Mouse (Mus musculus) testis, adult 2 months (tissue): ENCODE results near the gene Ppy. TPM values are rescaled to one million over a fixed set of nuclear protein-coding genes. Genes with fewer than 3 reads are reported as not detected.

Experiments
- H3K27ac ChIP-seq: fragments of 200-500 bp; 2 replicates; pipeline ENCODE4 v1.5.1; 2012; ENCODE audit warnings: low read depth, low read length; ENCODE audit not compliant: control insufficient read depth, insufficient read depth
- H3K27me3 ChIP-seq: fragments of 200-500 bp; 2 replicates; pipeline ENCODE4 v1.6.1; 2012; ENCODE audit warnings: mild to moderate bottlenecking, low read length, moderate library complexity; ENCODE audit not compliant: control insufficient read depth, insufficient read depth
- H3K36me3 ChIP-seq: fragments of 200-500 bp; 2 replicates; pipeline ENCODE4 v1.6.1; 2012; ENCODE audit warnings: mild to moderate bottlenecking, low read length; ENCODE audit not compliant: control insufficient read depth, insufficient read depth
- H3K4me1 ChIP-seq: fragments of 200-500 bp; 2 replicates; pipeline ENCODE4 v1.6.1; 2012; ENCODE audit warnings: low read length; ENCODE audit not compliant: control insufficient read depth, insufficient read depth
- H3K4me3 ChIP-seq: fragments of 200-500 bp; 2 replicates; pipeline ENCODE4 v1.5.1; 2012; ENCODE audit warnings: low read depth, mild to moderate bottlenecking, low read length, moderate library complexity, mixed read lengths; ENCODE audit not compliant: control insufficient read depth
- CTCF ChIP-seq: fragments of 200-500 bp; IDR thresholded peaks from 2 replicates; pipeline ENCODE4 v1.5.1; 2012; ENCODE audit warnings: low read depth, mild to moderate bottlenecking, inconsistent platforms, low read length, moderate library complexity; ENCODE audit not compliant: control insufficient read depth, insufficient read depth, insufficient replicate concordance
- POLR2A ChIP-seq: fragments of 200-500 bp; IDR thresholded peaks from 2 replicates; pipeline ENCODE4 v1.6.1; 2012; ENCODE audit warnings: low read depth, mild to moderate bottlenecking, inconsistent platforms, low read length, moderate library complexity; ENCODE audit not compliant: control insufficient read depth
- polyA plus RNA-seq: library from polyadenylated mRNA; depleted of rRNA; stranded (reverse); fragments of >200 nt; gene quantifications from 2 replicates; pipeline ENCODE4 v1.2.3, GENCODE M21; 2012

Gene Ppy
- polyA plus RNA-seq, 1 experiment = not detected

DNA sequence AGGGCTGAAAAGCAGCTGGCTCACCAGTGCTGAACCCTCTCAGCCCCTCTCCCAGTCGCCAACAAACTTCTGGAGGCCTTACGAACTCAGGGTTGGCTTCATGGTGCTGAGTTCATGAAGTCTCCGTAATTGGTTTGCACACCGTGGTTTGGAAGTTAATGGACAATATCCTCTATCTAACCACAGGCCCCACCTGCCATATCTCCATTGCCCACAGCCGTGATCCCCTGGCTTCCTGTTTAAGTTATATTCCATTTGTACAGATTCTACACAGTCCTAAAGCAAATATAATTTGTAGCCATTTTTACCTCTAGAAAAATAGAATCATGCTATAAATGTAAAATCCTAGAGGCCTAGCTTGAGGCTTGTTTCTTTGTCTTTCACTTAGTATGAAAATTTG is 28.4 kb downstream of the Ppy start:
- no peaks in the 10 kb centered on the region for H3K4me1 ChIP-seq
- no peaks in the 10 kb centered on the region for H3K36me3 ChIP-seq
- no peak overlapping the region for H3K4me3 ChIP-seq
- no peaks in the 10 kb centered on the region for H3K27me3 ChIP-seq
- H3K27ac ChIP-seq = no peak overlapping the region
- TF ChIP-seq POLR2A (no peak), CTCF (no peak)

DNA sequence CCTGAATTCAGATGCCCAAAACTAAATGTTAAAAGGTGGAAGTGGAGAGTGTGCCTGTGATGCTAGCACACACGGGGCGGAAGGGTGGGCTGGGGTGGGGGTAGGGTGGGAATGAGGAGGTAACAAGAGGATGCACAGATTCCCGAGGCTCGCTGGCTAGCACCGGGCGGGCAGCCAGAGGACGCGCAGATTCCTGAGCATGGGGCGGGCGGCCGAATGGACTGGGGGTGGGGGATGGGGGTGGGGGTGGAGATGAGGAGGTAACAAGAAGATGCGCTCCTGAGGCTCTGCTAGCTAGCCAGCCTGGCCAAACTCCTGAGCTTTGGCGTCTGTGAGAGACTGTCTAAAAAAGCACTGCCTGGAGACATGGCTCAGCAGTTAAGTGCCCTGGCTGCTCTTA is 30.7 kb downstream of the Ppy start:
- Histone ChIP-seq H3K4me1 (no peaks in the 10 kb centered on the region), H3K27me3 (no peaks in the 10 kb centered on the region), H3K27ac (no peak overlapping the region), H3K36me3 (no peaks in the 10 kb centered on the region), H3K4me3 (no peak overlapping the region)
- TF ChIP-seq POLR2A = no peak
- no peak for TF ChIP-seq CTCF

DNA sequence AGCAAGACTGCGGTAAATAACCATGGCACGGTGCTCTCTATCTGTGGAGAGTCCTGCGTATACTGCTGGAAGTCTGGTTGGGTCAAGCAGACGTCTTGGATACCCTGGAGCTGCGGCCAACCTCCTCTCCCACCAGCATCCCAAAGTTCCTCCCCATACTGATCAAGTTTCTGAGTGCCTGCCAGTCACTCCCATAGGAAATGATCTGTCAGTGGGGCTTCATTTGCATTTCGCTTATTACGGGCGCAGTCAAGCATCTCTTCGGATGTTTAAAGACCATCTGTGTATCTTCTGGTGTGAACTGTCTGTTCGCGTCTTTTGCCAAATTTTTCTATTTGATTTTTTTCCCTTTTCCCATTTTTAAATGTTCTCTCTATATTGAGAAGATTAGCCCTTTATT is 31.5 kb downstream of the Ppy start:
- no peak for TF ChIP-seq CTCF
- TF ChIP-seq POLR2A = no peak
- no peak overlapping the region for H3K4me3 ChIP-seq

DNA sequence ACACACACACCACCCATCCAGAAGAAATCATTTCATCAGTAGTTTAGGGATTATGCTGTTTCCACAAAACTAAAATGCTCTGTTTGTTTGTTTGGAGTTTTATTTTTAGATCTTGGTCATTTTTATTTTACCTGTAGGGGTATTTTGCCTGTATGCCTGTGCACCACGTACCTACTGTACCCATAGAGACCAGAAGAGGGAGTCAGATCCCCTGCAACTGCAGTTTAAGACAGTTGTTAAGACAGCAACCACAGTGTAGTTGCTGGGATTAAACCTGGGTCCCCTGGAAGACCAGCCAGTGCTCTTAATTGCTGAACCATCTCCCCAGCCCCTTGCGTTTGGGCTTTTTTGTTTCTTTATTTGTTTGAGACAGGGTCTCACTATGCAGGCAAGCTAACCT is 32.1 kb downstream of the Ppy start:
- H3K4me1 ChIP-seq = no peaks in the 10 kb centered on the region
- H3K4me3 ChIP-seq = no peak overlapping the region
- no peak overlapping the region for H3K27ac ChIP-seq
- H3K27me3 ChIP-seq = no peaks in the 10 kb centered on the region
- TF ChIP-seq CTCF = no peak
- H3K36me3 ChIP-seq = no peaks in the 10 kb centered on the region

More for the DNA sequence above, 31.5 kb downstream of the Ppy start:
- Histone ChIP-seq H3K27ac (no peak overlapping the region), H3K27me3 (no peaks in the 10 kb centered on the region), H3K4me1 (no peaks in the 10 kb centered on the region), H3K36me3 (no peaks in the 10 kb centered on the region)

DNA sequence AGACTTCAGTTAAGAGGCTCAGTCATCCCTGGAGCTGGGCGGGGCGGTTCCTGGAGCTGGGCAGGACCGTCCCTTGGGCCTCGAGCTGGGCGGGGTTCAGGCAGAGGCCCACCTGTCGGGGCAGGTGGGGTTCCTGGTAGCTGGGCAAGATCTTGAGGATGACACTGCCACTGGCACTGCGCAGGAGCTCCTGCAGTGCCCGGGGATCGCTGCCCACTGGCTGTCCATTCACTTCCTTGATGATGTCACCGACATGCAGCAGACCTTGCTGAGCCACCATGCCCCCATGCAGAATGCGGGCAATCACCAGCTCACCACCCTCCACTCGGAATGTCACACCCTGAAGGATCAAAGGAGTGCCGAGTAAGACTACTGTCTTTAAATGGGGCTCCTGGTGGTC is 38.0 kb downstream of the Ppy start:
- no peak overlapping the region for H3K4me3 ChIP-seq
- no peak overlapping the region for H3K27ac ChIP-seq
- no peaks in the 10 kb centered on the region for H3K27me3 ChIP-seq
- H3K4me1 ChIP-seq = peaks cover 6% of the 10 kb centered on the region
- TF ChIP-seq CTCF (no peak), POLR2A (no peak)
- H3K36me3 ChIP-seq = no peaks in the 10 kb centered on the region

DNA sequence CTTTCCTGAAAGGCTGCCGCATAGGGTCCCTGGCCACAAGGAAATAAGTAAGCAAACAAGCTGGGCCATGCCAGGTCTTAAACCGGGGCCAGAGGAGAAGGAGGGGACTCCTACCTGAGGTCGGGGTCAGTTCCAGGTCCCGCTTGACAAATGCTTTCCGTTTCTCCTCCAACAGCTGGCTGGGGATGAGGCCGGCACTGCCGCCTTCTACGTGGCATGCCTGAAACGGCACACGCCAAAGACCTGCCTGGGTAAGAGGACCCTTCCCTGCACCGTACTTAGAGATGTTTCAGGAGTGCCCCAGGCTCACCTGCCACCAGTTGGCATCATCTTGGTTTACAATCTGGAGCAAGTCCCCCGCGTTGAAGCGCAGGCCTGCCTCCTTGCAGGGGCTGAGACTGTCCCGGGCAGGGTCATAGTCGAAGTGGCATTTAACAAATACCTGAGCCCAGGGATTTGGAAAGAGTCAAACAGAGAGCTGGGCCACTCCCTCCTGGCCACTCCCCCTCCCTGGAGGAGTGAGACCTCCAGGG is 39.1 kb downstream of the Ppy start:
- TF ChIP-seq POLR2A (no peak), CTCF (no peak)
- Histone ChIP-seq H3K27me3 (no peaks in the 10 kb centered on the region), H3K4me3 (no peak overlapping the region)

DNA sequence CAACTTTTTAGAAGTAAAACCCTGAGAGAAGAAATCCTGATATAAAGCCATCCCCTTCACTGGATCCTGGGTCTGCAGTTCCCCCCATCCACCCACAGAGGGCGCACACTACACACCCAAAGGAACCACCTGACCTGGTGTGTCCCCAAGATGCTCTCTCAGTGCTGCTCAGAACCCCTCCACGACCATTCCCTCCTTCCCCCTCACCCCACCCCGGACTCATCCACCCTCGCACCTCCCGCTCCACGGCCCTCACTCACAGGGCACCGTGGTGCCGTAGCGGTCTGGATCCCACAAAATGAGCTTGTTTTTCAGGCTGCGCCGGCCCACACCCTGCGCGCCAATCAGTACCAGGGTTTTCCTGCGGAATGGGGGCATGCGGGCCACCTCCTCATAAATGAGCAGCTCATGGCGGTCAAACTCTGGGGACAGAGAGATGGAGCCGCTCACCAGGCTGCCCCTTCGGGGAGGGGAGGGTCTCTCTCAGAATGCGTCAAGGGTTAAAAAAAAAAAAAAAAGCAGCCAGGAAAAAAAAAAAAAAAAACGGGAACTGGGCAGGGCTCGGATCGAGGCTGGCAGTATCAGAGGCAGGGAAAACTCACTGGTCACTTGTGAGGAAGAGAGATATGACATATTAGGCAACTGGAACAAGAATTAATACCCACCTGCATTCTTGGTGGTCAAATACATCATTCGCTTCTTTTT is 39.7 kb downstream of the Ppy start:
- peak overlapping the region; percentile 63 for H3K4me3 ChIP-seq
- TF ChIP-seq POLR2A (no peak), CTCF (peak; percentile 96)
- no peaks in the 10 kb centered on the region for H3K36me3 ChIP-seq
- H3K4me1 ChIP-seq = peaks cover 6% of the 10 kb centered on the region
- no peak overlapping the region for H3K27ac ChIP-seq
- no peaks in the 10 kb centered on the region for H3K27me3 ChIP-seq

More for the DNA sequence above, 39.1 kb downstream of the Ppy start:
- Histone ChIP-seq H3K36me3 (no peaks in the 10 kb centered on the region), H3K27ac (no peak overlapping the region), H3K4me1 (peaks cover 6% of the 10 kb centered on the region)

DNA sequence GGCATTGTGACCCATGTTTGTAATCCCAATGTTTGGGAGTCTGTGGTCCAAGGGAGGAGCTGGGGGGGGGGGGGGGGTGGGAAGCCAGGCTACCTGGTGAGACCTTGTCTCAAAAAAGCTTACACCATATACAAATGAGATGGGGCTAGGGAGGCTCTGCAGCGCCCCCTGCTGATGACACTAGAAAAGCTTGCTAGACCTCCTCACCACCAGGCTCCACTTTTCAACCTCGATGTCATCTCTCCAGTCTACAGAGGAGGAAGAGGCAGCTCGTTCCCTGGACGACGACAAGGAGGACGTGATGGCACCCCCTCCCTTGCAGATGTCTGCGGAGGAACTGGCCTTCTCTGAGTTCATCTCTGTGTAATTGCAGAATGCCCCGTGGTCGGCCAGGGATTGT is 47.3 kb downstream of the Ppy start:
- Histone ChIP-seq H3K36me3 (no peaks in the 10 kb centered on the region), H3K27me3 (no peaks in the 10 kb centered on the region), H3K4me3 (no peak overlapping the region), H3K27ac (no peak overlapping the region), H3K4me1 (peaks cover 2% of the 10 kb centered on the region)
- TF ChIP-seq POLR2A = no peak
- peak; percentile 67; the same call in 1 of the 2 replicates for TF ChIP-seq CTCF
